Mouse (Mus musculus) layer of hippocampus, adult 11-12 months (tissue): ENCODE results near the gene Fras1.

ENCODE experiments used
- DNase-seq: peaks from one replicate; pipeline ENCODE4 v3.0.0; 2022; ENCODE audit warnings: low spot score

The Fras1 gene

GRCm38 (mm10) chr5:96405139-96405842, 31.5 kb downstream of the Fras1 start:
- DNase-seq = no peak

- no peak for DNase-seq
These were observed 34.5 kb downstream of the Fras1 start for GRCm38 (mm10) chr5:96408291-96408690.

- no peak for DNase-seq
These were observed 39.1 kb downstream of the Fras1 start for GRCm38 (mm10) chr5:96412754-96413394.

GRCm38 (mm10) chr5:96417121-96417520, 43.4 kb downstream of the Fras1 start:
- DNase-seq = no peak

- no peak for DNase-seq
These were observed 47.8 kb downstream of the Fras1 start for GRCm38 (mm10) chr5:96421550-96421949.

- no peak for DNase-seq
These were observed 49.0 kb downstream of the Fras1 start for GRCm38 (mm10) chr5:96422716-96423115.

DNA sequence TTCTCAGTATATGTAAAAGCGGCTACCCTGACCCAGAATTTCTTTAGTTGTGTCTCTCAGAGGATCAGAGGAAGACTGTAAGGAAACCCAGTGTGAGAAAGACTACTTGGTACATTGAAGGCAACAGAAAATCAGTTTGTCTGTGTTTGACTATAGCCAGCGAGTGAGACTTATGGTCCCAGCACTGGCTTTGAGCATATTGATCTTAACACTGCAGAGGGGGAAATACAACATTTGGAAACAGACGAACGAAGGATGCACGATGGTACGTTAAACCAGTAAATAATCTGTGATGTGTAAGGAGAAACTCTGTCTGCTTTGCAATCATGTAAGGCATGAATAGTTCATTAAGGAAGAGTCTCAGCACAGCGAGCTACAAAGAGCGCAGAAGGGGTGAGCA, 51.6 kb downstream of the Fras1 start:
- no peak for DNase-seq

- DNase-seq = no peak
These were observed 55.9 kb downstream of the Fras1 start for GRCm38 (mm10) chr5:96429532-96430141.

DNA sequence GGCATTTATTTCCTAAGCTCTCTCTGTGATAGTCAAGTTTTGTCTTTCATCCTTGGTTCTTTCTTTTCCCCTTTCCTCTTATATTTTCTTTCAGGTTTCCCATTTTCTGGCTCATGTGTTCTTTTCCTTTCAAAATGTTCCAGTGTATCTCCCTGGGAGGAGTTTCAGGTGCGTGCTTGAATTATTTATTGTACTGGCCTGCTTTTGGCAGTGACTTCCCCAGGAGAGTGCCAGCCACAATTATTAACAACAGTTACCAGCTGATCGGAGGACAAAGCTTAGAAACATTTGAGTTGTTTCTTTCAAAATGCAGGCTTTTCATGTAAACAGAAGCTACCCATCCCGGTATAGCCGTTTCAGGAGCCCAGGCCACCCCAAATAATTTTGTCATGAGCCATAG, 64.1 kb downstream of the Fras1 start:
- no peak for DNase-seq

GRCm38 (mm10) chr5:96439811-96440210, 66.1 kb downstream of the Fras1 start:
- DNase-seq = no peak

DNA sequence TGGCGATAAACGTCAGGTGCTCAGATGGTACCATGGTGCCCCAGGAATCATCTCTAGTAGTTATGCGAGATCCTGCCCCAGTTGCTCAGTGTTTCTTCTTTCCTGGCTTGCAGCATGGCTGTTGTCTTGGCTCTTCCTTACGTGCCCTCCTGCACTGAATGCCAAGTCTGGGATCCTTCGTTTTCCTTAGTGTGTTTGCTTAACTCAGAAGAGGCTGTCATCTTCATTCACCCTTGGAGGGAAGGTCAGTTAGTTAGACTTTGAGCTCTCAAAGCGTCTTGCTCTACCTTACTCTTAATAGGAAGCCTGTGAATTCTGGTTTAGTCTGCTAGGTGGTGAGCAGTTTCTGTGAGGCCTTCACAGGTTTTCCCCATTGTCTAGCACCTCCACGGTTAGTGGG, 73.7 kb downstream of the Fras1 start:
- DNase-seq = no peak

- DNase-seq = no peak
These were observed 78.3 kb downstream of the Fras1 start for GRCm38 (mm10) chr5:96452027-96452426.

DNA sequence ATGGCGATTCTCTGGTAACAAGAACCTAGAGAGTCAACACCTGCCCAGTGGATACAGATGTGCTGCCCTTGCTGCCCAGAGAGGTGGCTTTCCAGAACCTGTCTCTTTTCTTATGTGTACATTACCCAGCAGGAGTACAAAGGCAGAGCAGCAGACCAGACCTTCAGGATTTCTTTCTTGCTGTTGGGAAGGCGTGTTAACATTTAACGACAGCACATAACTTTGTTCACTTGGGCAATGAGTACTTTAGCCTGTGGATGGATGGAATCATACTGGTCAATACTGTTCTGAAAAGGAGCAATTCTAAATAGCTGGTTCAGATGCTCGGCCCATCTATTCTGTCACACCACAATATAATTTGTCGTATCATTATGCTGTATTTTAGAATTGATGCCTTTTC, 79.6 kb downstream of the Fras1 start:
- DNase-seq = no peak

DNA sequence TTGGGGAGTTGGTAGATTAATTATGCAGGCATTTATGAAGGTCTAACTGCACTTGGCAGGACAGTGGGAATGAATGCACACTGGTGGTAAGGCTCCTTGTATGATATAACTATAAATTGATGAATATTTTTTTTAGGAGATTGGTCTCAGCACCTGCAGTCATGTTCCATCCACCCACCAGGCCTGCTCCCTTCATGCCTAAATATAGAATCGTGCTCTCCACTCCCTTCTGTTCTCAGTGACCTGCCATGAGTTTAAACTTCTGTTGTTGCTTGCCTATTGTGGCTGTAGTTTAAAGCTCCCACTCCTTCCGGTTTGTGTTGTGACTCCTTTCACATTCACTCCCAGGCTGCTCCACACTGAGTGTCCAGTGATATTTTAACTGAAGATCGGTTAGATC, 80.7 kb downstream of the Fras1 start:
- no peak for DNase-seq

- no peak for DNase-seq
These were observed 81.5 kb downstream of the Fras1 start for GRCm38 (mm10) chr5:96455241-96455640.

GRCm38 (mm10) chr5:96457436-96457958, 83.7 kb downstream of the Fras1 start:
- DNase-seq = no peak

- no peak for DNase-seq
These were observed 85.8 kb downstream of the Fras1 start for GRCm38 (mm10) chr5:96459605-96460004.

DNA sequence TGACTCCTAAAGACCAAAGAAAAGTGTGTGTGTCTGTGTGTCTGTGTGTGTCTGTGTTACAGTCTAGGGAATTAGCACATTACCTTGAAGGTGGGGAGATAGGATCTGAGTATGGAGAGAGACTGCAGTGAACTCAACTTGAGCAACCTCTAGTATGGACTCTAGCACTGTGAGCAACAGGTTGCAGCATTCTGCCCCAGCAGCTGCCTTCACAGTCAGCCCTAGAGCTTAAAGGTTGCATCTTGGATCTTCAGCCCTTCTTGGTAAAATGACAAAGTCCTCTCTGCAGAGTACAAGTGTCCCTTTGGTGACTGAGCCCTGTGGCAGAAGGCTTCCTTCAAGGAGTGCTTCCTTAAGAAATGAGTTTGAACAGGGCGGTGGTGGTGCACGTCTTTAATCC, 88.4 kb downstream of the Fras1 start:
- DNase-seq = no peak

DNA sequence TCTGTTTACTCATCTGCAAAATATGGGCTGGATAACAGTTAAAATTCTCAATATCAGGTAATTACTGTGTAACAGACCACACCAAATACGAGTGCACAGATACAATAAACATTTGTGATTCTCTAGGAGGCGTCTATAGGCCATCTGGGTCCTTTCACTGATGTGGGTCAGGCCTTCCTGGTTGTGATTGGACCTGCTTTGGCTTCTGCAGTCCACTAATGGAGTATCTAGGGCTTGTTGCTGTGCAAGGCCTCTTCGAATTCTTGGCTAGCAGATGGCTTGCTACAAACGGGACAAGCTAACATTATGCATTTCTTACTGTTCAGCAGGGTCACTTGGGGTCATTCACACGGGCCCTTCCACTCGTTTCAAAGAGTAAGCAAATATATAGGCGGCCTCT, 92.7 kb downstream of the Fras1 start:
- no peak for DNase-seq

DNA sequence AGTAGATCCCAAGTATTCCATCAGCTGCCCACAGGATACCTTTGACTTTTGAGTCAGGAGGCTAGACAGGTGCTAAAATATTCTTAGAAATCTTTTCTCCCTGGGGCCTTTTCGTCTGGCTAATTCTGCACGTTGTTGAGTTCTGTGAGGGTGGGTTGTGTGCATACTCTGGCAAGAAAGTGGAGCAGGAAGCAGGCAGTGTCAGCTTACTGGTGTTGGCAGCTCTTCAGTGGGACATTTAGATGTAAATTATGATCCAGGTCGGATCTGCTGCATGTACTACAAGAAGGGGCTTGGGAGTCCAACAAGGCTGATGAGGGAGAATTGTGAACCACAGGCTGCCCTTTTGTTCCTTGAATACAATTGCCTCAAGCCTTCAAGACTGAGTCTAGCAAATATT, 98.2 kb downstream of the Fras1 start:
- DNase-seq = no peak

DNA sequence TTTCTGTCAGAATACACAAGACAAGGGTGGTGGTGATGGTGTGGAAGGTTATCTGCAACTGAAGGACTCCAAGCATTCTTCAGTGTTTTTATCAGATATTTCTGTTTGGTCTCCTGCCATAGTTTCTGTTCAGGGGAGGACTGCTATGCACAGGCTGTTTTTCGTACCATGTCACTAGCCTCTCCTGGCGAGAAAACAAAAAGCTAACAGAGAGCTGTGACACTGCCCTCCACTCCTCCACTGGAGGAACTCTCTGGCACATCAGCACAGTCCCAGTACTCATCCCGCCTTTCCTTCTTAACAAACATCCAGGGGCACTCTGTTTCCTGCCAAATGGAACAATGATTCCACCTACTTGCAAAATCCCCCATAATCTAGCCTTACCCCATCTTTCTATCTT, 101.7 kb downstream of the Fras1 start:
- no peak for DNase-seq

DNA sequence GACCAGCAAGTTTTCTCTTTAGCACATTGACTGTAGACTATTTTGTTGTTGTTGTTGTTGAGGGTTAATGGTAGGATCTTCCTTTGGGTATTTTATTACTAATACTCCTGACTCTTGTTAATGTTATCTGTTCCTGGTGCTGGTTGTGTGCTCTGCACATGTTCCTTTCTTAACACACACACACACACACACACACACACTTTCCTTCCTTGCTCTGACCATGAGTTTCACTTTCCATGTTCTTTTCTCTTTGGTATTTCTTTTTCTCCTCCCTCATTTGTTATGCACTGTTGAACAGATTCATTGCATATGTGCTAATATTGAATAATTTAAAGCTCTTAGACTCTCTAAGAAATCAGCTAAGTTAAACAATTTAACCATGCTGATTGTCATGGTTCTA, 105.2 kb downstream of the Fras1 start:
- DNase-seq = no peak

DNA sequence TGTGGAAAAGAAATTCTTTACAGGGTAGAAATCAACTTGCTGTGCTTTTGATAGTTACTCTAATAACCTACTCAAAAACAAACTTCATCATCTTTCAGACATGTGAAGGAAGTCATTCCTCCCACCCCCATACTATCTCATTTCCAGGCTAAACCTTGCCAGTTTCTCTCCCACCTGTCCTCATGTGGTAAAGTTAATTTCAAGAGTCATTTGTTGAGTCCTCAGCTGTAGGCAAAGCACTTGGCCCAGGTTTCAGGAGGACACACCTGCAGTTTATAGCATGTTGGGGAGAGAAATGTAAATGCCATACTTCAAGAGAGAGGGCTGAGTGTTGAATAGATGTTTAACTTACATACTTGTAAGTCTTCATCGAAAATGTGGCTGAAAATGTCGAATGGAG, 107.4 kb downstream of the Fras1 start:
- DNase-seq = no peak
